Mouse (Mus musculus): ENCODE results near the gene Foxn3.

The Foxn3 gene

DNA sequence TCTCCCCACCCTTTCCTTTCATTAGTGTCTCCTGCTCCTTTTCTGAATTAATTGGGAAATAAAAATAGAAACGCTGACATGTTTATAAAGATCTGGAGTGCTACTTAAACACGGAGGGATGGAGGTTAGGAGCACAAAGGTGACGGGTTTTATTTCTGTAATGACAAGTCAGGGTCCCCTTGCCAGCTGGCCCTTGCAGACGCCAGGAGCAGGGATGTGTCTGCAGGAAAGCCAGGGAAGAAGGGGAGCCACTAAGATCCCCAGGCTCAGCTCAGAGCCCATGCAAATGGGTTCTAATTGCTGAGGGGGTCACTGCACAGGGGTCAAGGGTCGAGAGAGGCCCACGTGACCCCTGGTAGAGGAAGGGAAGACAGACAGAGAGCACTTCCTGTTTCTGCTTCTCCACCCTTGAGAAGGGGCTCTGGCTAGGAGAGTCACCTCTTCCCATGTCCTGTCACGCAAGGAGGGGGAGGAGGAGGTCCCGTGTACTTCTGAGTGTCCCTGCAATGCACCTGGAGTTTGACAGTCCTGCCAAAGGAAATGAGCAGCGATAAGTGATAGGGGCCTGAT lies 36.7 kb downstream of the Foxn3 start:
- no peak for DNase-seq (ENCODE audit: low read depth, low spot score)

DNA sequence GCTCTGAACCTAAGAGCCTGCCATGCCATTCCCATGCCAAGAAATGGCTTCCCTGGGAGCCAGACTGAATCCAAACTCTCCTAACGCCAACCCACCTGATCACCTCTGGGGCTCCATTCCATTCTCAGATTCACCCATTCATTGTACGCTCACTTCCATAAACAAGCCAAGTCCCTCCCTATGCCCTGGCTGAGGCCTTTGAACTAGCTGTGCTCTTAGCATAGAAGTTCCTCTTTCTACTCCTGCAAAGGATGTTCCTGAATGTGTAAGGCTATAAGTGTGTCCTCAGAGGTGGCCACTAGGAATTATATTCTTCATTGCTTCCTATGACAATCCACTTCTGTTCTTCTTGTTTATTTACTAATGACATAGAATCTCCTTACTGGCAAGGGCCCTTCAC lies 40.5 kb downstream of the Foxn3 start:
- DNase-seq (ENCODE audit: low read depth, low spot score): no peak

DNA sequence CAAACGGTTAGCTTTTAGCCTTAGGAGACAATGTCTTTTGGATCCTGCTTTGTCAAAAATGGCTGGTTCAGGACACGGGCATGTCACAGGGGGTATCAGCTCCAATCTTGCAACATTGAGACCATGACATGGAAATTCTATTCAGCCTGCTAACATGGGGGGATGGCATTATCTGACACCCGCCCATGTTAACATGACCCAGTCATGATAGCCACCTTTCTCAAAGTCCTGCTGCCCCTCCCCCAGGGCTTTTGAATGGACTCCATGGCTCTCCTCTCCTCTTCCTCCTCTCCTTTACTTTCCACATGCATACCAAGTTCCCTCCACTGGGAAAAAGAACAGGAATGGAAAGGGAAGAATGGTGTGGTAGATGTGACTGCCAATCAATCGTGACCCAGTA lies 43.5 kb downstream of the Foxn3 start:
- DNase-seq (ENCODE audit: low read depth, low spot score): no peak

DNA sequence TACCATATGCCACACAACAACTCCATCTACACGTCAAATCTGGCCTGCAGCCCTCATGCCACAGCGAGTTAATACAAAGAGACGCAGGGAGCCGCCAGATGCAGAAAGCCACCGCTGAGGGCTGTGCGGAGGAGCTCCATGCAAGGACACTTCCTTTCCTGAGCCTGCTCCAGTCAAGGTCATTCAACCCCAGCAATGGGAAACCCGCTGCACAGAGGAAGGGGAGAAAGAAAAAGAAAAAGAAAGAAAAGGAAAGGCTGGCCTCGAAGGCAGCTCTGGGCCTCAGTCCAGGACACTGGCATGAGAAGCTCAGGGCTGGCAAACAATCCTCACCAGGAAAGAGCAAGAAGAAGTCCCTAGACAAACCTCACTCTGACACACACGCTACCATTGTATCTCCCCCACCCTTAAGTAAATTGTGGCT lies 44.2 kb downstream of the Foxn3 start:
- DNase-seq (ENCODE audit: low read depth, low spot score): no peak

DNA sequence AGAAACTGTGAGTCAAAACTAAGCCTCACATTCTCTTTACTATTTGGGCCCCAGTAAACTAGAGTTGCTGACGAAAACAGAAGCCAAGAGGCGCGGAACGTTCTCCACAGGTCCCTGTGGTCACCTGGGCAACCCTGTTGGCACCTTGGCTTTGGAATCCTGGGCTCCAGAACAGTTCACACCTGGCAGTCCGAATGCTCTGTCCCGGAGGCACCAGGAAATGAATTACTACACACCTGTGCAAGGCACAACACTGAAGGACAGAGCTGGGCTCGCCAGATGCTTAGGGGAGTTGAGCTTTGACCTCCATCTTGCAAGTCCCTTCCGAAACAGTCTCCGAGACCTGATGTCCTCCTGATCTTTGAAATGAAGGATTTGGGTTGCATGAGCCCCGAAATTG lies 44.7 kb downstream of the Foxn3 start:
- no peak for DNase-seq (ENCODE audit: low read depth, low spot score)

DNA sequence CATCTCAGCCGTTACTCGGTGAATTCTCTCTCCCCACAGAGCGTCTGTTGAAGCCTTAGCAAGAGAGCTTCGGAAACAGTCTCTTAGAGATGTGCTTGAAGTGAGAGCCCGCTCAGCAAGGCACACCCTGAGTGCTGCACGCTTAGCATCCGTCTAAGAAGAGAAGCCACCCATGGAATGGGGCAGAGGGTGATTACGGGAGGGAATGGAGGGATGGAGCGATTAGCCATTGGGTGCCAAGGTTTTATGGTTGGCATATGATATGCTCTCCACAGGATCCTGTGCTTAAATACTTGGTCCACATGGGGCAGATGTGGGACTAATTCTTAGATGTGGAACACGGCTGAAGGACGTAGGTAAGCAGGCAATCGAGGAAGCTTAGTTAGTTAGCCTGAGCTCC lies 45.3 kb downstream of the Foxn3 start:
- no peak for DNase-seq (ENCODE audit: low read depth, low spot score)

DNA sequence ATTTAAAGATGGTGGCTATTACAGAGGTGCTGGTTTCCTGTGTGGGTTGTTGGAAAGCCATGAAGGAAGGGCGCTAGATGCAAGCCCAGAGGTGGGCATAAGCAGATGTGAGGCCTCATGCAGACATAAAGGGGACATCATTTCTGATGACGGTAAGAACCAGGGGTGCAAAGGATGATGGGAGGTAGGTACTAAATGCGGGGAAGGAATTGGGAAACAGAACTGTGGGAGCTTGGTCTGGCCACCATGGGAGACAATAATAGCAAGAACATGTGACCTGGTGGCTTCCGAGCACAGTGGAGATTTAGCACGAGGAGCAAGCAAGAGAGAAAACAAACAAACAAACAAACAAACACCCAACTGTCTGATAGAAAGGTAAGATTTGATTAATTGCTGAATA lies 46.1 kb downstream of the Foxn3 start:
- DNase-seq (ENCODE audit: low read depth, low spot score): no peak

DNA sequence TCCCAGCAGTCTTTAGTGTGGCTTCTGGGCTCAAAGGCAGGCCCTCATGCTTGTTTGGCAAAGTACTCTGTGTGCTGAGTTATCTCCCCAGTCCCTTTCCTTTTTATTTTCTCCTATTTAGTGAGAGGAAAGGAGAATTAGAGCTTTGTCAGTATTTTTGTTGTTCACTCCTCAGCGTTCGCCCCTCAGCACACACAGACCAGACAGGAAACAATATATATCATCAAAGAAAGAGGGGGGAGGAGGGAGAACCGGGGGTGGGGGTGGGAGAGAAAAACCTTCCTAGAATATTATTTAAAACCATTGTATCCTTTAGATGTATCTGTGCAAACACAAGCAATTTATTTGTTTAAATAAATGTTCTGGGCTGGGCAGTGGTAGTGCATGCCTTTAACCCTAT lies 47.9 kb downstream of the Foxn3 start:
- no peak for DNase-seq (ENCODE audit: low read depth, low spot score)

DNA sequence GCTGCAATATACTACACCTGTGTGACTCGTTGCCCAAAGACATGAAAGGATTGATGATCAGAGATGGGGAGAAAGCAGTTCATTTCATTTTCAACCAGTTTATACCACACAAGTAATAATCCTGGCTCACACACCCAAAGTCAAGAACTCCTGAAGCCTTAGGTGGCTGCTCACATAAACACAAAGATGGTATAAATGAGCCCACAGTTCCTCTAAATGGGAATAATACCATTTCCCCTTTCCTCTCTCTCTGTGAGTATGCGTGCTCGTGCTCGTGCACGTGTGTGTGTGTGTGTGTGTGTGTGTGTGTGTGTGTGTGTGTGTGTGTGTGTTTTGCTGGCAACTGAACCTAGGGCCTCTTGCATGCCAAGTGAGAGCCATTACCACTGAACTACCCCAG lies 51.7 kb downstream of the Foxn3 start:
- DNase-seq (ENCODE audit: low read depth, low spot score): no peak

DNA sequence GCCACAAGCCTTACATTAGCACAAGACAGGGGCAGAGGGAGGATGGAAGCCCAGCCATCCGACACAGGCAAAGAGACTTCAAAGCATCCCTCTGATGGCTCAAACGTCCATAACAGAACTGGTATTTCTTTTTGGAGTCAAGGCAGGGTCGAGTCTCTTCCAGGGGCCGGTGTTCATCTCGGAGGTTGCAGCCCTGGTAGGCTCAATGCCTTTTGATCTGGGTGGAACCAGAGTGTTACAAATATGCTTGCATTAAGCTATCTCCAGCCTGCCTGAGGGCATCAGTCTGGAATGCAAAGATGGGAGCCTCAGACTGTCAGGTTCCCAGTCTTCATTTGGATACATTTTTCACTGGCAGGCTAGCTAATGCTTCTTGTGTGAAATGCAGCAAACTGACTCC lies 52.6 kb downstream of the Foxn3 start:
- no peak for DNase-seq (ENCODE audit: low read depth, low spot score)

DNA sequence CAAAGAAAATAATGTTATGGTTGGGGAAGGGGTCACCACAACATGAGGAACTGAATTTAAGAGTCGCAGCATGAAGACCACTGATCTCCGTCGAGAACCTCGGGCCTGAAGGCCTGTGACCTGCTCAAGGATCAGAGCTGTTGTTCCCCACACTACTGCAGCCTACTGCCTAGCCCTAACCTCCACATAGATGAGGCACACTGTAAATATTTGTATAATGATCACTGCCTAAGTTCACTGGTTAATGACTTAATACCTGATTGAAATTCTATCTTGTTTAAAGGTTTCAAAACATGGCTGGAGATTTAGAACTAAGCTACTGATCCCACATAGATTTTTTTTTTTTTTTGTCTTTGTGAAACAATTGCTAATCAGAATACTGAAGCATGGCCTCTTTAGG lies 61.2 kb downstream of the Foxn3 start:
- no peak for DNase-seq (ENCODE audit: low read depth, low spot score)

DNA sequence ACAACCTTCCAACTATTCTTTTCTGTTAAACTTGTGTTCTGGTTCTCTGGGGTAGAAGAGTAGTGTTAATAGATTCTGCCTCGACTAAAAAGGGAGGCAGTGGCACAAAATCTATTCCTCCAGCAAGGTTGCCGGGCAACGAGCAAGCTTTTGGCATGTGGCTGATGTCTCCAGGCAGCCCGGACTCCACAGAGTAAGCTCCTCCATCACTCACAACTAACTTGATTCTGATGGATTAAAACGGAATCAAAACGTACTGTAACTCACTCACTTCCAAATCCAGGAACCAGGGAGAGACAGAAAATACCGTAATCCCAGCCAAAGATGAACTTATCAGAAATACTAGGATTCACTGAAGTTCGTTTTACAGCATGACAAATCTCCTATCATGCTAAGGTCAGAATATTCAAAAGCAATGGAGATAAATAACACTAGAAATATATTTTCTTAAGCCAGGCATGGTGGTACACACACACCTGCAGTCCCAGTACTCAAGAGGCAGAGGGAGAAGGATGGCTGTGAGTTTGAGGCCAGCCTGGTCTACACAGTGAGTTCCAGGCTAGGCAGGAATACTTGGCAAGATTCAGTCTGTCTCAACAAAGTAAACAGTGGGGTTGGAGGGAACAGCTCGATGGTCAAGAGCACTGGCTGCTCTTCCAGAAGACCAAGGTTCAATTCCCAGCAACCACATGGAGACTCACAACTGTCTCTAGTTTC lies 64.2 kb downstream of the Foxn3 start:
- DNase-seq (ENCODE audit: low read depth, low spot score): no peak

DNA sequence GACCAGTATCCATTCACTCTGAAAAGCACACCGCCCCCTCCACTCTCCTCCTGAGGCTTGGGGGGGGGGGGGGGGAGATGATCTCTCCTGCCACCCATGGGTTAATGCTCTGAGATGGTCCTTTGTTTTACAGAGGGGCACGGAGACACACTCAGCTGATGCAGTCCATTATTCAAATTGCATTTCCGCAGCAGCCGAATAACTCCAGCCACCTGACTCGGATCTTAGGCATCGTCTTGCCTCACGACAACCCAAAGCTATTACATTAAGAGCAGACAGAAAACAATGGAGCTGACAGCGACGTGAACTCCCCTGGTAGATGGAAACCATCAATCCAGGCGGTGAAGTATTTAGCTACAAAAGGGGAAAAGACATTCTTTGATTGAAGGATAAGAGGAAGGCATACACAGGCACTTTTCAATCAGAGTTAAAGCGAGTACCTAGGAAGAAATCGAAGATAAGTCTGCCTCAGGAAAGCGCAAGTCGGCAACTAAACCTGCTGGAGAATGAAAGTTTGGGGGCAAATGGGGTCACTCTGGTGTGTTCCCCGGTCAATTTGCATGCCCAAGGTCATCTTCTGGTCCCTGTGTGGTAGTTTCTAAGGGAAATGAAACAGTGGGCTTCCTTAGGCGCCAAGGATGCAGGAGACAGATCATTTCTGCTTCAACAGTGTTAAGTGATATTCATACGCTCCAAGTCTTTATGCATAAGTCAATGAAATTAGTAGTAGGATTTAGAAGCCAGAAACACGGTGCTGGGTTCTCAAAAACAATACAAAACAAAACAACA lies 65.0 kb downstream of the Foxn3 start:
- DNase-seq (ENCODE audit: low read depth, low spot score): no peak

DNA sequence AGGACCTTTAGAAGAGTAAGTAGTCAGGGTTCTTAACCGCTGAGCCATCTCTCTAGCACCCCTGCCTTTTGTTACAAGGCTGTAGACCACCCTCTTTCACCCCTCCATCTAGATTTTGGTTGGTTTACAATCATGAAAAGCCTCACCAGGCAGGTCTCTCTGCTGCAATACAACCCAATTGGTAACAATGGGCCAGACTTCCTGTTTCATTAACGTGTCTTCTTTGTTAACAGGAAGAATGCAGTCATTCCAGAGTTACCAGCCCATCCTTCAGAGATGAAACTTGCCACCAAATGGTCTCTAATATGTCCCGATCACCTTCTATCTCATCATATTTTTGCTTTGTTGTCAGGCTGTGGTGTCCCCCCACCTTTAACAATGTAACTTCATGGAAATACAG lies 66.4 kb downstream of the Foxn3 start:
- DNase-seq (ENCODE audit: low read depth, low spot score): no peak

DNA sequence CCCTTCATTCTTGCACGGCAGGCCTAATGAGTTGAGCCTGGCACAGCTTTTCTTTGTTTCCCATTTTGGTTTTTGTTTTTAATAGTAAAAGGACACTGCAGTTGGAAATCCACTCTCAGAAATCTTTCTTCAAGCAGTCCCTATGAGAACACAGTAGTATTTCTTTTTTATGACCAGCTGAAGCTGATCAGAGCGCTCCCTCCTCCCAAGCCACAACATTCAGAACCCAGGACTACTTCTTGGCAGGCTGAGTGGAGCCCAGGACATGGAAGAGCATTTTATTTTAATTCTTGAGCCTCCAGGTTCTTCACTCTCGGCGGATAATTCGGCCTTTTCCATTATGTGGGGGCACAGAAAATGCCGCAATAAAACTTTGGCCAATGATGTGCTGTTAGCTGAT lies 73.2 kb downstream of the Foxn3 start:
- no peak for DNase-seq (ENCODE audit: low read depth, low spot score)

DNA sequence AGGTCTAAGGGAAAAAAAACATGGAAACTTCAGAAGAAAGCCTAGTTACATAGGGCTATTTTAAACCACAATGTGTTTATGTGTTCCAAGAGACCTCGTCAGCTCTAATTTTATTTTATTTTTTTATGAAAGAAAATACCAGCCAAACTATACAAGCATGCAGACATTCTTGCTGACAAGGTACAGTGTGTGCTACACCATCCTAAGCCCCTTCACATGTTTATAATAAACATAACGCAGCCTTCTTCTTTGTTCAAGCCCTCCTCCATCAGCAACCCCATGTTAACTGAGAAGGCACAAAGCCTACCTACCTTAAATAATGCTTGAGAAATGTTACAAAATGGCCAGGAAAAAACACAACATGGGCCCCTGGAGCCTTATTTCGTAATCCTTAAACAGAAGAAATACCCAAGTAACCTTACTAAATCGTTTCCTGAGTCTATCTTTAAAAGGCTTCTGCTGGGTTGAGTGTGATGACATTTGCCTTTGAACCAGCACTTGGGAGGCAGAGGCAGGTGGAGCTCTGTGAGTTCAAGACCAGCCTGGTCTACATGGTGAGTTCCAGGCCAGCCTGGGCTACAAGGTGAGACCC lies 74.3 kb downstream of the Foxn3 start:
- no peak for DNase-seq (ENCODE audit: low read depth, low spot score)

DNA sequence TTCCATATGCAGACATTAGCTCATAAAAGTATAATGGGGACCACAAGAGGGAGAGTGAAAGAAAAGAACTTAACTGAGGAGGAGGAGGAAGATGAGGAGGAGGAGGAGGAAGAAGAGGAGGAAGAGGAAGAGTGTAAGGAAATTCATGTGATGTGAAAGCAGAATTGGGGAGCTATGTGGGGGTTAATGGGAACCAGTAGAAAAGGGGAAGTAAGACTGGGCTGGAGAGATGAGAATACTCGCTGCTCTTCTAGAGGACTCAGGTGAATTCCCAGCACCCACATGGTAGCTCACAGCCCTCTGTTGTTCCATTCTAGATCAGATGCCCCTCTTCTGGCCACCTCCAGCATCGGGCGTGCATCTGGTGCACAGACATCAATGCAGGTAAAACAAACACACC lies 83.0 kb downstream of the Foxn3 start:
- DNase-seq (ENCODE audit: low read depth, low spot score): no peak

DNA sequence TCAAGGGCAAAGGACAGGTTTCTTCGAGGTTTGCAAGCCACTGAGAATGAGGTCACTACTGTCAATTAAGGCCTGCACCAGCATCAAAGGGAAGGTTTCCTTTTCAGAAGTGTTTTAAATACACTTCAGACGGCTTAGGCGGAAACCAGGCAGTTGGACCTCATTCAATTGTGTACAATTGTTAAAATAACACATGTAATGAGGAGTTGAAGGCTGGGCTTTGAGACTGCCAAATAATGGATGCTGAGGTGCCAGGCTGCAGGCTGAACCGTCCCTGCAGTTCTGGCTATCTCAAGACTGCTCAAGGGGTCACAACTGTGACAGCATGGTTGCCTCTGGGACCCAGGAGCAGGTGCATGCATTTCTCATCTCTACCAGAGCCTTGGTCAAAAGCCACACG lies 89.2 kb downstream of the Foxn3 start:
- DNase-seq (ENCODE audit: low read depth, low spot score): no peak

DNA sequence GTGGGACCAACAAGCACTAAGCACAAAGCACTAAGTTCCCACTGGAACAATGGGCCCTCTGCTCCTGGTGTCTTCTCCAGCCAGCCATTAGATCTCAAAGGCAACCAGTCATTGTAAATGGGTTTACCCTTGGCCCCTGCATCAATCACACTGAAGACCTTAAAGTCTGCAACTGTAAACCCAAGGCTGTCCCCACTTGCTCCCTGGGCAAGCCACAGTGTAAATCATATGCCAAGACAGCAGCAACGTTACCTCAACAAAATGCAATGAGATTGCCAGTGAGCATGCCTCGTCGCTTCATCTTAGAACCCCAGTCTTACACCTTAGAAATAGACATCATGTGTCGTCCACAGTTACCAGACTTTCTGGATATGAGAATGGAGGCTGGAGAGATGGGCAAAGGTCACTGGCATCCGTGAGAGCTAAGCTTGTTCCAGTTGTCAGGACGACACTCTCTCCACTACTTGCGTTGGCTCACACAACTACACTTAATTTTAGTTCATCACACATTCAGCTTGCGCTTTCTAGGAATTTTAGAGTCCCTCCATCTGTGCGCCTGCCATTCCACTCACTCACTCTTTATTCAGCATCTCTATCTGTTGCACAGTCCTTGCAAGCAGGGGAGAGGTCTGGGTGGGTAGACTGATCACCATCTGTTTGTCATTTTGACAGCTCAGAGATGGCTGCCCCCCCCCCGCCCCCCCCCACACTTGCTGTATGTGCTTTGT lies 89.8 kb downstream of the Foxn3 start:
- DNase-seq (ENCODE audit: low read depth, low spot score): no peak

DNA sequence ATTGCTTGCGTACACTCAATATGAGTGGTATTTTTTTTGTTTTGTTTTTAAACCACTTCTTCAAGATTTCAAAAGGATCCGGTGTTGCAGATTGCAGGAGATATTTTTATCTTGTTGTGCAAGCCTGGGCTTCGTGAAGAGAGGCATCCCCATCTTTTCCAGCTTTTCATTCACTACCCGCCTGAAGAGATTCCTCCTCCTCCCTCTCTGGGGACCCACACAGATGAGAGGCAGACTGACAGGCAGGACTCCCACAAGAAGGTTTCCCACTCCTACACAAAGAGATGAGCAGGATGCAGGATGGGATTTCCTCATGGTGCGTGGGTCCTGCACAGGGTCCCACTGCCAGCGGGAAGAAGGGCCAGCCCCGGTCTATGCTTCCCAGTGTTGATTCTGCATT lies 92.0 kb downstream of the Foxn3 start:
- DNase-seq (ENCODE audit: low read depth, low spot score): no peak

DNA sequence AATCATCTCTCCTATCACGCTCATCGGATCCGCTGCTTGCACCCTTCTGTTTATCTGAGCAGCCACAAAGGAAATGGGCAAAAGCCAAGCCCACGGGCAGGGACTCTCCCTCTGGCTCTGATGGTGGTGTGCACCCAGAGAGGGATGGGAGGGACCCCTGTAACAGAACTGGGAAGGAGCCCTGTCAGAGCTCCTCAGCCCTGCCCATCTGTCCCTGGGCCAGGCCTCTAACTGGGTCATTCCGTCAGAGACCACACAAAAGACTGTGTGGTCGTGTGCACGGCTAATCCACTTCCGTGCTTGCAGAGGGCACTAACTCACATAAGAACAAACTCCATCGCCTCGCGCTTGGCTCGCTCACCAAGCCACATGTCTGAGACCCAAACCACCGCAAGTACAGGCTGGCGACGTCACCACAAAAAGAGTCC lies 95.5 kb downstream of the Foxn3 start:
- DNase-seq (ENCODE audit: low read depth, low spot score): no peak

Data from embryo, embryonic 11.5 days (tissue).